Mouse (Mus musculus): Measurements from ENCODE around the gene Ank2. TPM values are rescaled to one million over a fixed set of nuclear protein-coding genes. Genes with fewer than 3 reads are reported as not detected.

Ank2 gene
- polyA plus RNA-seq, 1 experiment from 2014 or later = 32.2 TPM

GRCm38 (mm10) chr3:127468569-127468968 lies 30.6 kb downstream of the Ank2 start:
- Histone ChIP-seq H3K36me3 (replicated peaks) (no peaks in the 10 kb centered on the region), H3K27me3 (replicated peaks; ENCODE audit: low read depth, poor library complexity, severe bottlenecking) (peaks cover 12% of the 10 kb centered on the region), H3K4me1 (peaks cover 7% of the 10 kb centered on the region; the same call in 1 of the 2 replicates), H3K4me3 (no peak overlapping the region), H3K9me3 (no peaks in the 10 kb centered on the region), H3K27ac (replicated peaks) (no peak overlapping the region)
- no peak for DNase-seq (ENCODE audit: low spot score)
- 89% methylated on average over 8 of the region's 8 CpGs for WGBS

GRCm38 (mm10) chr3:127463816-127464480 lies 35.2 kb downstream of the Ank2 start:
- Histone ChIP-seq H3K9me3 (no peaks in the 10 kb centered on the region), H3K36me3 (replicated peaks) (no peaks in the 10 kb centered on the region), H3K4me1 (peaks cover 11% of the 10 kb centered on the region; the same call in 1 of the 2 replicates), H3K27ac (replicated peaks) (no peak overlapping the region; the same call in 1 of the 2 replicates), H3K4me3 (no peak overlapping the region), H3K27me3 (replicated peaks; ENCODE audit: low read depth, poor library complexity, severe bottlenecking) (peaks cover 45% of the 10 kb centered on the region)
- DNase-seq (ENCODE audit: low spot score) = no peak
- 16% methylated on average over 14 of the region's 14 CpGs for WGBS

- H3K4me1 ChIP-seq = peaks cover 14% of the 10 kb centered on the region; the same call in 1 of the 2 replicates
- H3K4me3 ChIP-seq = no peak overlapping the region
- no peak for DNase-seq (ENCODE audit: low spot score)
- no peaks in the 10 kb centered on the region for H3K9me3 ChIP-seq
- no peaks in the 10 kb centered on the region for H3K36me3 ChIP-seq (replicated peaks)
- H3K27ac ChIP-seq (replicated peaks) = no peak overlapping the region
- H3K27me3 ChIP-seq (replicated peaks; ENCODE audit: low read depth, poor library complexity, severe bottlenecking) = peaks cover 50% of the 10 kb centered on the region
- 21% methylated on average over 9 of the region's 9 CpGs for WGBS
Observed at GRCm38 (mm10) chr3:127463165-127463564, 36.0 kb downstream of the Ank2 start.

- H3K27me3 ChIP-seq (replicated peaks; ENCODE audit: low read depth, poor library complexity, severe bottlenecking) = peaks cover 50% of the 10 kb centered on the region
- WGBS = 66% methylated on average over 6 of the region's 6 CpGs
- peaks cover 16% of the 10 kb centered on the region; the same call in 1 of the 2 replicates for H3K4me1 ChIP-seq
- H3K36me3 ChIP-seq (replicated peaks) = no peaks in the 10 kb centered on the region
- no peak for DNase-seq (ENCODE audit: low spot score)
- no peak overlapping the region for H3K4me3 ChIP-seq
- H3K9me3 ChIP-seq = no peaks in the 10 kb centered on the region
- H3K27ac ChIP-seq (replicated peaks) = no peak overlapping the region
Observed at GRCm38 (mm10) chr3:127462413-127462812, 36.7 kb downstream of the Ank2 start.

- Histone ChIP-seq H3K9me3 (no peaks in the 10 kb centered on the region), H3K27me3 (replicated peaks; ENCODE audit: low read depth, poor library complexity, severe bottlenecking) (peaks cover 50% of the 10 kb centered on the region), H3K4me3 (no peak overlapping the region), H3K27ac (replicated peaks) (no peak overlapping the region), H3K4me1 (peaks cover 16% of the 10 kb centered on the region; the same call in 1 of the 2 replicates), H3K36me3 (replicated peaks) (no peaks in the 10 kb centered on the region)
- DNase-seq (ENCODE audit: low spot score) = no peak
- WGBS = 62% methylated on average over 11 of the region's 11 CpGs
Observed at GRCm38 (mm10) chr3:127460891-127461437, 38.2 kb downstream of the Ank2 start.

GRCm38 (mm10) chr3:127459858-127460257 lies 39.3 kb downstream of the Ank2 start:
- Histone ChIP-seq H3K27ac (replicated peaks) (no peak overlapping the region), H3K9me3 (no peaks in the 10 kb centered on the region), H3K36me3 (replicated peaks) (no peaks in the 10 kb centered on the region), H3K4me3 (no peak overlapping the region), H3K4me1 (peaks cover 16% of the 10 kb centered on the region; the same call in 1 of the 2 replicates), H3K27me3 (replicated peaks; ENCODE audit: low read depth, poor library complexity, severe bottlenecking) (peaks cover 50% of the 10 kb centered on the region)
- 33% methylated on average over 3 of the region's 3 CpGs for WGBS
- no peak for DNase-seq (ENCODE audit: low spot score)

- no peaks in the 10 kb centered on the region for H3K9me3 ChIP-seq
- DNase-seq (ENCODE audit: low spot score) = no peak
- no peak overlapping the region for H3K4me3 ChIP-seq
- H3K27me3 ChIP-seq (replicated peaks; ENCODE audit: low read depth, poor library complexity, severe bottlenecking) = peaks cover 42% of the 10 kb centered on the region
- WGBS = 29% methylated on average over 11 of the region's 11 CpGs
- H3K4me1 ChIP-seq = peaks cover 13% of the 10 kb centered on the region; the same call in 1 of the 2 replicates
- no peaks in the 10 kb centered on the region for H3K36me3 ChIP-seq (replicated peaks)
- H3K27ac ChIP-seq (replicated peaks) = no peak overlapping the region
Observed at GRCm38 (mm10) chr3:127458925-127459324, 40.2 kb downstream of the Ank2 start.

- Histone ChIP-seq H3K27me3 (replicated peaks; ENCODE audit: low read depth, poor library complexity, severe bottlenecking) (peaks cover 37% of the 10 kb centered on the region), H3K4me1 (peaks cover 8% of the 10 kb centered on the region; the same call in 1 of the 2 replicates), H3K36me3 (replicated peaks) (no peaks in the 10 kb centered on the region), H3K4me3 (no peak overlapping the region), H3K27ac (replicated peaks) (0 out of 2 replicates have a peak overlapping the region, but pooled peaks have one; percentile 32), H3K9me3 (no peaks in the 10 kb centered on the region)
- 33% methylated on average over 6 of the region's 6 CpGs for WGBS
- no peak for DNase-seq (ENCODE audit: low spot score)
Observed at GRCm38 (mm10) chr3:127458420-127458798, 40.7 kb downstream of the Ank2 start.

- Histone ChIP-seq H3K27me3 (replicated peaks; ENCODE audit: low read depth, poor library complexity, severe bottlenecking) (peaks cover 32% of the 10 kb centered on the region), H3K4me1 (0 out of 2 replicates have a peak, but pooled peaks cover 5% of the 10 kb centered on the region), H3K36me3 (replicated peaks) (no peaks in the 10 kb centered on the region), H3K9me3 (no peaks in the 10 kb centered on the region), H3K4me3 (no peak overlapping the region), H3K27ac (replicated peaks) (no peak overlapping the region)
- 33% methylated on average over 5 of the region's 5 CpGs for WGBS
- DNase-seq (ENCODE audit: low spot score) = peak; percentile 22
Observed at GRCm38 (mm10) chr3:127457761-127458419, 41.3 kb downstream of the Ank2 start.

GRCm38 (mm10) chr3:127453738-127454137 lies 45.4 kb downstream of the Ank2 start:
- 0 out of 2 replicates have a peak, but pooled peaks cover 4% of the 10 kb centered on the region for H3K27me3 ChIP-seq (replicated peaks; ENCODE audit: low read depth, poor library complexity, severe bottlenecking)

GRCm38 (mm10) chr3:127453254-127453653 lies 45.9 kb downstream of the Ank2 start:
- WGBS = 83% methylated on average over 6 of the region's 6 CpGs
- no peak overlapping the region for H3K27ac ChIP-seq (replicated peaks)
- H3K9me3 ChIP-seq = no peaks in the 10 kb centered on the region
- DNase-seq (ENCODE audit: low spot score) = no peak
- 0 out of 2 replicates have a peak, but pooled peaks cover 3% of the 10 kb centered on the region for H3K4me1 ChIP-seq
- no peak overlapping the region for H3K4me3 ChIP-seq
- no peaks in the 10 kb centered on the region for H3K36me3 ChIP-seq (replicated peaks)
- H3K27me3 ChIP-seq (replicated peaks; ENCODE audit: low read depth, poor library complexity, severe bottlenecking) = no peaks in the 10 kb centered on the region

More at GRCm38 (mm10) chr3:127453738-127454137, 45.4 kb downstream of the Ank2 start:
- H3K4me1 ChIP-seq = 0 out of 2 replicates have a peak, but pooled peaks cover 5% of the 10 kb centered on the region
- WGBS = 77% methylated on average over 4 of the region's 4 CpGs
- no peak overlapping the region for H3K4me3 ChIP-seq
- H3K36me3 ChIP-seq (replicated peaks) = no peaks in the 10 kb centered on the region
- no peak for DNase-seq (ENCODE audit: low spot score)
- no peak overlapping the region for H3K27ac ChIP-seq (replicated peaks)
- H3K9me3 ChIP-seq = no peaks in the 10 kb centered on the region

- WGBS = 55% methylated on average over 13 of the region's 13 CpGs
- Histone ChIP-seq H3K4me1 (no peaks in the 10 kb centered on the region), H3K27me3 (replicated peaks; ENCODE audit: low read depth, poor library complexity, severe bottlenecking) (no peaks in the 10 kb centered on the region), H3K9me3 (no peaks in the 10 kb centered on the region), H3K36me3 (replicated peaks) (no peaks in the 10 kb centered on the region), H3K4me3 (no peak overlapping the region), H3K27ac (replicated peaks) (no peak overlapping the region)
- DNase-seq (ENCODE audit: low spot score) = peak; percentile 33
Observed at GRCm38 (mm10) chr3:127452233-127452632, 46.9 kb downstream of the Ank2 start.
